Mouse (Mus musculus): ENCODE data around the gene Nmrk2. TPM values are rescaled to one million over a fixed set of nuclear protein-coding genes. Genes with fewer than 3 reads are reported as not detected.
"Not testable (repeated sequence)": the region's sequence is repeated elsewhere in the genome, so short reads cannot be mapped to it uniquely, and the experiment has no call there.

Gene Nmrk2
- total RNA-seq, 2 experiments from 2014 or later = 0.17 TPM; not detected in 1

DNA sequence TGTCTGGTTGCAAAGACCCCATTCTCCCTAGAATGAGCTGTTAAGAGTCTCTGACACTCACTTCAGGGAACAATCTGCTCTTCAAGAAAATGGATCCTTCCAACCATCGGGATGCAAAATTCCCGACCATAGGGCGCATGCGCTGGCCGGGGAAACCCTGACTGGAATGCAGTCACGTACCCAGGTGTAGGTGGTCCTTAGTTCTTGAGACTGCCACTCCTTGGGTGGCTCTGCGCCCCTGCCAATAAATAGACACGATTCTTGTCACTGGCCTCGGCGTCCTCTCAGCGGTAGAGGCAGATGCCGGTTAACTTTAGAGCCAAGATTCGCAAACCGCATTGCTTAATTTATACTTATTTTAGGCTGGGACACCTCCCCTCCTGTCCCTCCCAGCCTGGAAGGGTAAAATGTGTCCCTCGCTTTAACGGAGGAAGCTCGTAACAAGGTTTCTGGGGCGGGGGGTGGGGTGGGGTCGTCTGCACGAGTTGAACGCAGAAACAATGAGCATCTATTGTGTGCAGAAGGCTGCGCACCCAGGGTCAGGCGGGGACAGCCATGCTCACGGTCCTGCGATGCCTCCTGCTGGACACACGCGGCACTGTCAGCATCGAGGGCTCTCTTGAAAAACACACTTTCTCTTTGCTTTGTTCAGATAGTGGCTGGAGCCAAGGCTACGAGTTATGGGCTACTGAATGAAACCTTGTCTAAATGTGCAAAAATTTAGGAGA is 27.1 kb downstream of the Nmrk2 start:
- peak; percentile 90 to 94 for DNase-seq (ENCODE audit: low spot score in 2 of 2)
- intact Hi-C loops (cut with DNase I) = no loop called here

DNA sequence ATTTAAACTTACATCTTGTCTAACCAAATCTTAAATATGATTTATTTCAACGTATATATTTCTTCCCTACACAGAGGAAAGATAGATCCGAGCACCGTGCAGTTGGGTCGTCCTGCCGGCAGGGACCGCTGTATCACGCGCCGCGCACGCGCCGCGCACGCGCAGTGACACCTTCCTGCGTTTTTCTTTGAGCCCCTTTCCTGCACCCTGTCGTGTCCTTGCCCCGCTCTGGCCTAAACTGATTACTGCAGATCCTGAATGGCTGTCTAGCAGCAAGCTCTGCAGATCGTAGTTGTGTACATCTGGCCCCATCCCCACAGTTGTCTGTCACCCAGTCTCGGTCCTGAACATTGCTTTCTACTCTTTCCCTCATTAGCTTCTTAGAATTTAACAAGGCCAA is 28.7 kb downstream of the Nmrk2 start:
- DNase-seq (ENCODE audit: low spot score in 2 of 2) = peak; percentile 82 to 89
- intact Hi-C loops (cut with DNase I) = no loop called here

DNA sequence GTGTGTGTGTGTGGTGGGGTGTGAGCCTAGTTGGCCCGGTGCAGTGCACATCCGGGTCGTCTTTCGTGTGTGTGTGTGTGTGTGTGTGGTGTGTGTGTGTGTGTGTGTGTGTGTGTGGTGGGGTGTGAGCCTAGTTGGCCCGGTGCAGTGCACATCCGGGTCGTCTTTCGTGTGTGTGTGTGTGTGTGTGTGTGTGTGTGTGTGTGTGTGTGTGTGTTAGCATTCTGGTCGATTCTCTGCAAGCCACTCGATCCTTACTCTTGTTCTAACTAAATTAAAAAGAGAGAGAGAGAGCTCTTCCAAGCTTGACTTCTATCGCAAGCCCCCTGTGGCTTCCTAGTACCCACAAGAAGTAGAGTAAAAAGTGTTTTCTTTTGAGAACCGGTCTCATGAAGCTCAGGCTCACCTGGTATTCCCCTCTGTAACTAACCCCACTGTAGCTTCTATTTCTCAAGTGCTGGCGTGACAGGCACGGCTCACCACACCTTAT is 32.4 kb downstream of the Nmrk2 start:
- DNase-seq (ENCODE audit: low spot score in 2 of 2) = peak in 1 of 2 experiments; percentile 67
- intact Hi-C loops (cut with DNase I) = not testable (repeated sequence)

DNA sequence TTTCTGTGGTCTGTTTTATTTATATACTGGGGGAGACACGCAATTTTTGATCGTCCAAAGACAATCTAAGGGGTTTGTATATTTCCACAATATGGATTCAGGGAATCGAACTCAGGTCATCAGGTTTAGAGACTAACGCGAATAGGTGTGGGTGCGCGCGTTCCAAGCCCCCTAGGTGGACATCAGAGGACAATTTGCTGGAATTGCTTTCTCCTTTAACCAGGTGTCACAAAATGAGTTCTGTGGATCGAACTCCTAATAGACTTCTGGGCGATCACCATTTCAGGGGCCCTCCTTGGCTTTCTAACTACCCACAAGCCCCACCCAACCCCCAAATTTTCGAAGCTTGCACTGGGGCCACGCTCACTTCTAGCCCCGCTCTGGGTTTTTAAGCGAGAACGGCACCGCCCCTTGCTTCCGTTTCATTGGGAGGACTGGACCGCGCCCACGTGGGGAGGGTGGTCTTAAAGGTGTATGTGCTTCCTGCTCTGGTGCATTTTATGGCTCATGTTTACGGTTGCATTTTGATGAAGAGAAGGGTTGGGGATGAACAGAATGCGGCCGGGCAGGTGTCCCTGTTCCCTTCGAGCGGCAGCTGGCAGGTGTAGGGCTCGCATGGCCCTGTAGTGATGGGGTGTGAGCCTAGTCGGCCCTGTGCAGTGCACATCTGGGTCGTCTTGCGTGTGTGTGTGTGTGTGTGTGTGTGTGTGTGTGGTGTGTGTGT is 33.2 kb downstream of the Nmrk2 start:
- peak; percentile 79 to 87 for DNase-seq (ENCODE audit: low spot score in 2 of 2)
- intact Hi-C loops (cut with DNase I) = no loop called here

DNA sequence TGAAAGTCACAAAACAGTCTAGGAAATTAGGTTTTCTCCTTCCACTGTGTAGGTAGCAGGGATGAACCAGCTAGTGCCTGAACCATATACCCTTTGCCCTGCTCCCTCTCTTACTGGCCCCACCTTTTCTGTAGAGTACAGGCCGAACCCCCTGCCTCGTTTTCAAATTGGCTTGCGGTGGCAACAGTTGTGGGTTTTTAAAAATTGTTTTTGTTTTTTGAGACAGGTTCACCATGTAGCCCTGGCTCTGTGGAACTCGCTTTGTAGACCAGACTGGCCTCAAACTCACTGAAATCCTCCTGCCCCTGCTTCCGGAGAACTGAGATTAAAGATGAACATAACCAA is 33.8 kb downstream of the Nmrk2 start:
- intact Hi-C loops (cut with DNase I) = no loop called here
- DNase-seq (ENCODE audit: low spot score in 2 of 2) = no peak

DNA sequence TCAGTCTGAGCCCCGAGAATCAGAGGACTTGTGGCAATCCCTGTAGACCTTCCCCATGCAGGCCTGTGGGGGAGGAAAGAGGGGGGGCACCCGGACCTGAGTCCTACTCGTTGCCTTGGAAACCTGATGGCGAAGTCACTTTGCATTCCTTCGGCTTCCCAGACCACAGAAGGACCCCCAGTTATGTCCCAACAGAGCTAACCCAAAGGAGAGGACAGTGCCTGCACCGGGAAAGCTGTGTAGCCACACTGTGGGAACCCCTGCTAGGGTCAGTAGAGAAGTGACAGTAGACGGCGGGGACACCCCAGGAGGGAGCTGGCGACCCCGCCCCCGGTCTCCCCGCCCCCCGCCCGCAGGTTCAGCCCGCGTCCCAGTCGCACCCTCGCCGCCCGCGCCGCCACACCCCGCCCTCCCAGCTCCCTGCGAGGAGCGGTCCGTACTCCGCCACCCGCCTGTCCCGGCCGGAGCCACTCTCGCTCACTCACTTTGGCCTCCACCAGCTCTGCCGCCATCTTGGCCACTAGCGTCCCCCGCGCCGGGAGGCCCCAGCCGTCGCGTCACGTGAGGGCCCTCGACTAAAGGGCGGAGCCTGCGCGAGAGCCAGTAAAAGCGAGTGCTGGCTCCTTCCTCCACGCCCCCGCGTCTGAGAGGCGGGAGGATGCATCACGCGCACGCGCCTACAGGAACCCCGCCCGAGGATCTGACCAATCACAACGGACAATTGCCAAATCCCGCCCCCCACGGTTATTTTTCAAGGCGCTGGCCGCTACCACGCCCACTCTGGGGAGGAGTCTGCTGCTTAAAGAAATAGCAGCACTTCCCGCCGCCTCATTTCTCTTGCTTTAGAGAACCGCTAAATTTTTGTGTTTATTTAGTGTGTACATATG is 34.4 kb downstream of the Nmrk2 start, which contains the start of gene Pias4:
Gene Pias4, minus strand, starts transcription at position 724 of the 887 bp plus-strand sequence.
- intact Hi-C loops (cut with DNase I) = no loop called here
- DNase-seq (ENCODE audit: low spot score in 2 of 2) = peak; percentile 100

DNA sequence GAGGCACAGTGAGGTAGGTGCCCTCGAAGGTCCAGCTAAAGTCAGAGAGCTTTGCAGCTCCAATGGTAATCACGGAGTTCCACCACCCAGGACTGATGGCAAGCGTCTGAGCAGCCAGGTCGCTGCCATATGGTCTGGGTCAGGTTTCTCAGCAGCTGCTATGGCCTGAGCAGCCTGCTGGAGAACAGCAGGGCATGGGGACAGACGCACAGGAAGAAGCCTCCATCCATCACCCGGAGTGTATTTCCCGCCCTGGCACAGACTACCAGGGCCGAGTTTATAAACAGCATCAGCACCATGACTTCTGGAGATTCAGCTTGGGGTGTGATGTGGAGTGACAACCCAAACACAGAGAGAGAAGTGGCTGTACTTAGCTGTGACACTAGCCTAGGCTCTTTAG is 36.7 kb downstream of the Nmrk2 start:
- DNase-seq (ENCODE audit: low spot score in 2 of 2) = no peak
- intact Hi-C loops (cut with DNase I) = no loop called here

DNA sequence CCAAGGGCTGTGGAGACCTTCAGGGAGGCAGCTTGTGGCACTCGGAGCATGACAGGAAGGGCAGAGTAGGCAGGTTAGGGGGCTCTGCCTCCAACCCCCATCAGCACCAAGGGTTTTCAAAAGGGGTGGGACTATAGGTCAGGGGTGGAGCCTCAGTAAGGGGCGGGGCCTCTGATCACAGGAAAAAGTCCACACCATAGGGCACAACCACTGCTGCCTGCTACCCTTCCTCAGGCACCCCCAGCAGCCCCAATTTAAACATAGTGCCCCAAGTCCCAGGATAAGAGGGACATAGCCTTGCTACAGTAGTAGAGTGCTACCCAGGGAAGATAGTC is 39.6 kb downstream of the Nmrk2 start:
- intact Hi-C loops (cut with DNase I) = no loop called here
- no peak for DNase-seq (ENCODE audit: low spot score in 2 of 2)

DNA sequence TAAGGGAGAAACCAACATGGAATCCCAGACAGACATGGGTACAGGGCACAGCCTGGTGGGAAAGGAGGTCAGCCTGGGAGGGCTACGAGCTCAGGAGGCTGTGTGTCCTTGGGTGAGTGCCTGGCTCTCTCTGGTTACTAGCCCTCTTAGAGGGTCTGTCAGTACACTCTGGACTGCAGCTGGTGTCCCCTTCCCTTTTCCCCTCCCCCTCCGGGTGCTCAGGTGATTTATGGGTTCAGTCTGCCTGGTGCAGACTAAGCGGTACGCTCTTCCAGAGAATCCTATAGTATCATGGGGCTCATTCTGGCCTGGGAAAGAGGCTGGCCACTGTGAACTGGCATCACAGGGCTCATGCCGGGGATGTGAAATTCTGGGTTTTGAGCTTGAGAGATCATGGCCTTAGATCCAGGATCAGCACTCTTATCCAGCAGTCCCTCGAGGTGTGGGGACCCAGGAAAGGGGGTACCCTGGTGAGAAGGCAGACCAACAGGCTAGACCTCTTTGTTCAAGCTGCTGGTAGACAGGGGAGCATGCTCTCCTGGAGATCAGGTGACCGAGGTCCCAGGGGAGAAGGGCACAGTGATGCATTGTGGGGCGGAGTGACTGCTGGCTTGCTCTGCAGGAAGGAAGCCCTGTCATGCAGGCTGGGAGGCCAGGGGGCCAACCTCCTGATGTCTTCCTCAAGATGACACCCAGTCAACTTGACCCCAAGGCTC is 40.1 kb downstream of the Nmrk2 start:
- no peak for DNase-seq (ENCODE audit: low spot score in 2 of 2)
- intact Hi-C loops (cut with DNase I) = no loop called here

DNA sequence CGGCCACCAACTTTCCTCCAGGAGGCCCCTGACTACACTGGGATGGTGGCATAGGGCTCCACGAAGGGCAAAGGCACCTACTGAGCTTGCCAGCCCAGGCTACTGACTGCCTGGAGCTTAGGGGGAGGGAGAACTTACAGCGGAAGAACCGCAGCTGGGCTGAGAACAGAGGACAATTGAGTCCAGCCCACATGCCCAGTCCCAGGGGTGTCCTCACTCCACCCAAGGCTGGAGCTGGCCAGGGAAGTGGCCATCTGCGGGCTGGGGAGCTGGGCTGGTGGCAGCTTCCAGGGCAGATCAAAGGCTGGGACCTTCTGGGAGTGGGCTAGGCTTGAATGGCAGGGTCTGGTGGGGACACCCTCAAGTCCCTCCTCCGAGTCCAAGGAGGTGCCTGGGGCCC is 47.1 kb downstream of the Nmrk2 start:
- intact Hi-C loops (cut with DNase I) = no loop called here
- no peak for DNase-seq (ENCODE audit: low spot score in 2 of 2)

DNA sequence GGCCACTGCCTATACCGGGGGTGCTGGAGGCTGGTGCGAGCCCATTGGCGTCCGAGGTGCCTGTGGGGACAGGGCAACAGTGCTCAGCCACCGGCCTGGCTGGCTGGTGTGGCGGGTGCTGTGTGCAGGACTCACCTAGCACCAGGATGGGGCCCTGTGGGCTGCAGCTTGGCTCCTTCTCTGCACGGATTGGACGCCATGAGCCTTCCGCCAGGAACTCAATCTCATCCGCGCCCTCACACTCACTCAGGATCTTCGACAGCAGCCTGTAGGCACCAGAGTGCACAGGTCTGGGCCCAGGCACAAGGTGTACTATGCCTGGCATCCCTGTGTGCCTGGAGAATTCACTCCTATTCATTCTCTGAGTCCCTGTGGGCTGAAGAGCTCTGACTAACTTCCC is 47.5 kb downstream of the Nmrk2 start:
- intact Hi-C loops (cut with DNase I) = no loop called here
- no peak for DNase-seq (ENCODE audit: low spot score in 2 of 2)

DNA sequence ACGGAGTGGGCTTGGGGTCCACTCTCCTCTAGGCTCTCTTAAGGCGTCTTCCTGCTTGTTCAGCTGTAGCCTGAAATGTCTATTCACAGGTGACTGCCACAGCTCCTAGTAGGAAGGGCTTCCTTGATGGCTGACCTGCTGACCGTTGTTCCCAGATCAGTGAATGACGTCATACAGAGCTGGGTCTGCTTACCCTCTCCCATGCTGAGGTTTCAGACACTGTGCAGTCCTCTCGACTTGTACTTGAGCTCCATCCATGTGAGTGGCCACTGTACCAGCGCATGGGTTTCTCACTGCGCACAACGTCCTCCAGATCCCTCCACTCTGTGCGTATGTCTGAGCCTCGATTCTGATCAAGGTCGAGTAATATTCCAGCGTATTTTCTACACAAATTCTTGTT is 49.2 kb downstream of the Nmrk2 start:
- DNase-seq (ENCODE audit: low spot score in 2 of 2) = no peak
- intact Hi-C loops (cut with DNase I) = no loop called here

DNA sequence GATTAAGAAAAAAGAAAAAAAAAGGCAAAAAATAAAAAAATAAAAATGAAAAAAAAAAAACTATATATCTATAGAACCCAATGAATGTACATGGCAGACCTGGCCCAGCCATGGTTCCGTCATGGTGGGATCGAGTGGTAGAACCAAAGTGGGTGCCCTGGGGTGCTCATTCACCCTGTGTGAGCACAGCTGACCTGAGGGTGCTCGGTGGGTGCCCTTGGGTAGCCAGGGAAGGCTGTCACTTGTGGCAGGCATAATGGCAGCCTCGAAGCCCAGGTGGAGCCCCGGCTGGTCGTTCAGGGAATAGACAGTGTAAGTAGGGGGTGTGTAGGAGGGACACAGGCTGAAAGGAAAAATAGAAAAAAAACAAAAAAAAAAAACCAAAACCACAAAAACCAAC is 50.6 kb downstream of the Nmrk2 start:
- no peak for DNase-seq (ENCODE audit: low spot score in 2 of 2)
- intact Hi-C loops (cut with DNase I) = no loop called here

Other genes with a start within 250 kb of the Nmrk2 start
- gene Gng7, start 187.1 kb downstream of the Nmrk2 start, total RNA-seq (2021) = 100 to 1,000 TPM; 120 to 135 TPM
- 100 to 1,000 TPM; 113 to 117 TPM for gene Diras1, start 176.4 kb downstream of the Nmrk2 start, total RNA-seq (2021)
- 10 to 100 TPM; 70.9 to 76.3 TPM for gene Slc39a3, start 164.6 kb downstream of the Nmrk2 start, total RNA-seq (2021)
- 100 to 1,000 TPM; 178 to 186 TPM for gene Sgta, start 141.9 kb downstream of the Nmrk2 start, total RNA-seq (2021)
- 10 to 100 TPM; 51.1 to 51.2 TPM for gene Thop1, start 132.0 kb downstream of the Nmrk2 start, total RNA-seq (2021)
- gene Creb3l3, start 103.2 kb downstream of the Nmrk2 start, total RNA-seq (2021) = under 1 TPM; 0.15 to 0.44 TPM
- gene Map2k2, start 96.1 kb downstream of the Nmrk2 start, total RNA-seq (2021) = 100 to 1,000 TPM; 116 to 122 TPM
- gene Zbtb7a, start 66.8 kb downstream of the Nmrk2 start, total RNA-seq (2021) = 10 to 100 TPM; 74.8 to 76.0 TPM
- gene Pias4, start 34.1 kb downstream of the Nmrk2 start, total RNA-seq (2021) = 10 to 100 TPM; 23.7 to 29.9 TPM
- 100 to 1,000 TPM; 936 to 941 TPM for gene Eef2, start 25.4 kb downstream of the Nmrk2 start, total RNA-seq (2021)
- 10 to 100 TPM; 72.2 to 73.3 TPM for gene Dapk3, start 19.0 kb downstream of the Nmrk2 start, total RNA-seq (2021)
- not detected for gene 4930442H23Rik, start 18.2 kb downstream of the Nmrk2 start, total RNA-seq (2021)
- 100 to 1,000 TPM; 196 to 211 TPM for gene Atcay, start 28.8 kb upstream of the Nmrk2 start, total RNA-seq (2021)
- gene Zfr2, start 31.1 kb upstream of the Nmrk2 start, total RNA-seq (2021) = 10 to 100 TPM; 66.1 to 66.7 TPM
- gene Matk, start 50.9 kb upstream of the Nmrk2 start, total RNA-seq (2021) = 100 to 1,000 TPM; 226 to 227 TPM
- gene Mrpl54, start 64.9 kb upstream of the Nmrk2 start, total RNA-seq (2021) = 10 to 100 TPM; 39.0 to 41.4 TPM
- 10 to 100 TPM; 34.8 to 35.8 TPM for gene Apba3, start 64.9 kb upstream of the Nmrk2 start, total RNA-seq (2021)
- gene Tjp3, start 89.5 kb upstream of the Nmrk2 start, total RNA-seq (2021) = under 1 TPM; 0.15 to 0.47 TPM
- 100 to 1,000 TPM; 391 to 396 TPM for gene Pip5k1c, start 90.9 kb upstream of the Nmrk2 start, total RNA-seq (2021)
- gene Cactin, start 119.1 kb upstream of the Nmrk2 start, total RNA-seq (2021) = 10 to 100 TPM; 25.1 to 27.2 TPM
- gene Tbxa2r, start 126.7 kb upstream of the Nmrk2 start, total RNA-seq (2021) = 1 to 10 TPM; 1.3 to 1.5 TPM
- under 1 TPM; 0.51 to 0.97 TPM for gene Gipc3, start 141.2 kb upstream of the Nmrk2 start, total RNA-seq (2021)
- 10 to 100 TPM; 21.4 to 23.3 TPM for gene Hmg20b, start 148.4 kb upstream of the Nmrk2 start, total RNA-seq (2021)
- 10 to 100 TPM; 37.8 to 38.9 TPM for gene Mfsd12, start 155.4 kb upstream of the Nmrk2 start, total RNA-seq (2021)
- 1 to 10 TPM in 1 of 2 experiments, under 1 TPM in 1; 0.93 to 1.3 TPM for gene 4930404N11Rik, start 163.8 kb upstream of the Nmrk2 start, total RNA-seq (2021)
- 10 to 100 TPM; 74.8 to 80.3 TPM for gene Fzr1, start 176.5 kb upstream of the Nmrk2 start, total RNA-seq (2021)
- gene Dohh, start 182.4 kb upstream of the Nmrk2 start, total RNA-seq (2021) = 10 to 100 TPM; 82.4 to 88.6 TPM
- gene Gm48551, start 182.4 kb upstream of the Nmrk2 start, total RNA-seq (2021) = 1 to 10 TPM; 2.4 to 3.2 TPM
- 1 to 10 TPM; 2.8 to 4.7 TPM for gene Gm48552, start 187.0 kb upstream of the Nmrk2 start, total RNA-seq (2021)
- 1 to 10 TPM; 1.8 to 1.9 TPM for gene Smim24, start 191.0 kb upstream of the Nmrk2 start, total RNA-seq (2021)

Data from left cerebral cortex, postnatal 14 days (tissue).